Mouse (Mus musculus) brown adipose tissue, adult 24 weeks (tissue): ENCODE measurements around the gene Malsu1. TPM values are rescaled to one million over a fixed set of nuclear protein-coding genes. Genes with fewer than 3 reads are reported as not detected.

Experiments used
- H3K27ac ChIP-seq: fragments of 200-500 bp; replicated peaks from 2 replicates; pipeline ENCODE4 v1.5.1; 2012; ENCODE audit warnings: low read depth, mild to moderate bottlenecking, low read length
- H3K4me1 ChIP-seq: fragments of 200-500 bp; 2 replicates; pipeline ENCODE4 v1.6.1; 2012; ENCODE audit warnings: low read length, mixed read lengths; ENCODE audit not compliant: control insufficient read depth, insufficient read depth, insufficient read length
- H3K4me3 ChIP-seq: fragments of 200-500 bp; 2 replicates; pipeline ENCODE4 v1.5.1; 2012; ENCODE audit warnings: low read depth, mild to moderate bottlenecking, low read length, moderate library complexity; ENCODE audit not compliant: insufficient read depth
- polyA plus RNA-seq: library from polyadenylated mRNA; stranded (reverse); fragments of >200 nt; gene quantifications from 2 replicates; pipeline ENCODE4 v1.2.4, GENCODE M21; 2012; ENCODE audit not compliant: missing spikeins, insufficient read depth, insufficient read length

Malsu1 gene
- polyA plus RNA-seq, 1 experiment = 97.9 TPM

DNA sequence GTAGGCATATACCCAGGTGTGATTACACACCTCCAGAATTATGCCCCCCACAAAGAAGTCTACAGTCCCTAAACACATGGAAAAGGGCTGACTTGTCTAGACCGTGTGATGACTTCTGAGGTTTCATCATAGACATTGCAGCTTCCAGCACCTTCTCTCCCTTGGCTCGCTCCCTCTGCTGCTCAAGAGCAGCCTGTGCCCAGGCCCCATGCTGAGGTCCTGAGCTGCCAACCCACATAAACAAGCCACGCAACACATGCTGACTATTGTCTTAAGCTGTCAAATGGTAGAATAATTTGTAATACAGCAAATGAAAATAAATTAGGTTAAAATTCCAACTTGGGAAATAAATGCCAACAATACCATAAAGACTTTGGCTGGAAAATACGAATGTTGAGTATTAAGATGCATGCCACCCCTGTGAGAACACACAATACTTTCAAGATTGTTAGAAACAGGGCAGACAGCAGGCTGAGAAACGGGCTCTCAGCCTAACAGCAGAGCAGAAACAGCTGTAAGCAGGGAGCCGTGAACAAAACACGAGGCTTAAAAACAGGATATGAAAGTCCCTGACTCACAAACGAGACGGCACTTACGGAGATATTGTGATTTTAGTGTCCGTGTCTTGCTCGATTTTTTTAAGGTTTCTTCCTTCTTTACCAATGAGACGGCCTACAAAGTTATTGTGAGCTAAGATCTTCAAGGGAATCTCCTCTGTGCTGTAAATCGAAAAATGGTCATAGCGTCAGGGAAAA, 33.3 kb downstream of the Malsu1 start:
- Histone ChIP-seq H3K4me3 (no peak overlapping the region), H3K4me1 (no peaks in the 10 kb centered on the region; the same call in 1 of the 2 replicates), H3K27ac (no peak overlapping the region)

DNA sequence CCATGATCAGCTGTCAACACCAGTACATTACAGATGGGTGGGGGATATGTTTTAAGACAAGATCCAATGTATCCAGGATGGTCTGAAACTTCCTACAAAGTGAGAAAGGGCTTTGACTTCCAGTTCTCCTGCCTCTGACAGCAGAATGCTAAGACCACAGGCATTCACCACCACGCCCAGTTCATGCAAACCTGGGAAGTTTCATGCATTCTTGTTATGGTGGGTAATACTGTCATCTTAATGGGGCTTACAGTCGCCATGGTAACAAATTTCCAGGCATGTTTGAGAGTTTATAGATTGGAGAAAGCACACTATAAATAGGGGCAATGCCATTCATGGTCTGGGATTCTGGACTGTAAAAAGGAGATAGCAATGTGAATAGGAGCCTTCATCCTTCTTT, 35.6 kb downstream of the Malsu1 start:
- H3K4me3 ChIP-seq = no peak overlapping the region
- H3K4me1 ChIP-seq = no peaks in the 10 kb centered on the region; the same call in 1 of the 2 replicates
- H3K27ac ChIP-seq = no peak overlapping the region

DNA sequence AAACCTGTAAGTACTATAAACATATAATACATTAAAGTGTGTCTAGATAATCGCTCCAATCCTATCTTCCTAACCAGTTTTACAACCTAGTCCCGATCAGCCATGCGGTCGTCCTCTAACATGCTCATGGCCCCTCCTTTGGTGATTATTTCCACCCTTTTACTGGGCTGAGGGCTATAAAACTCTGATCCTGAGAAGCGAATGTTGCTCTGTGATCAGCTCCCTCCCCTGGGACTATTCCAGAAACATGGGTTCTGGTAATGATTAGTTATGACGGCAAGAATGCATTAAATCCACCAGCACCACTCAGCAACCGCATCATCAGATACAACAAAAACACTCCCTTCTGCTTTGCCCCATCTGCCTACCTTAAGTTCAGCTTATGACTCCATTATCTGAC, 40.3 kb downstream of the Malsu1 start:
- Histone ChIP-seq H3K4me3 (no peak overlapping the region), H3K4me1 (no peaks in the 10 kb centered on the region; the same call in 1 of the 2 replicates), H3K27ac (no peak overlapping the region)

DNA sequence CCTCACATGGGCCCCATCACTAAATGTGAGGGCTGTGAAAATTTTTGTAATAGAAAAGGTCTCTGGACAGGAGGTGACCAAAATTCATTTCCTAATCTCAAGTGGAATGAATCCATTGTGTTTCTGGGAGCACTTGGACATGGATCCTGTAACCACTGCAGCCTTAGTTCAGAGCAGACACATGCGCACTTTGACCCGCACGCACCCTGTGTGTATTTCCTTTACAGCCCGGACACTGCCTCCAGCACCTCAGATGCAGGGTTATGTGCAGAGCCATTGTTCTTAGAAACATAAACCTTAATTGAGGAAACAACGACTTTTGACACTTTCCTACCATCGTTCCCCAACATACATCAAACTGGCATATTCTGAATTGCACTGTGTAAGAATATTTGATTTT, 40.9 kb downstream of the Malsu1 start:
- Histone ChIP-seq H3K4me3 (no peak overlapping the region), H3K27ac (no peak overlapping the region), H3K4me1 (no peaks in the 10 kb centered on the region; the same call in 1 of the 2 replicates)

DNA sequence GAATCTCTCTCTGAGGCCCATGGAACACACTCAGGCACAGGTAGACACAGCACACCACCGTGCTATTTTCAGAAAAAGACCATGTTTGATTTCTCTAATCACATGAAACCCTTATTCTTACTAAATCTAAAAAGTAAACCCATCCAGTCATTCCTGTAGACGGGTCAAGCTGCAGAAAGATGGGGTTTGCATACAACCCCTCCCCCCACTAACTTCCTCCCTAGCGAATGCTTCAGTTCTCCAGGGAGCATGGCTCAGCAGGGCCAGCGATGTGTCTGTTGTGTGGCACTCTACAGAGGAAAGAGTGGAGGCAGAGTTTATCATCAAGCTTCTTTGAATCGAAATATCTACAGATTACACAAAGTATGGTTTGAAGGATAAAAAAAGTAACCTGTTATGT, 42.0 kb downstream of the Malsu1 start:
- no peaks in the 10 kb centered on the region for H3K4me1 ChIP-seq
- H3K27ac ChIP-seq = no peak overlapping the region
- no peak overlapping the region for H3K4me3 ChIP-seq

DNA sequence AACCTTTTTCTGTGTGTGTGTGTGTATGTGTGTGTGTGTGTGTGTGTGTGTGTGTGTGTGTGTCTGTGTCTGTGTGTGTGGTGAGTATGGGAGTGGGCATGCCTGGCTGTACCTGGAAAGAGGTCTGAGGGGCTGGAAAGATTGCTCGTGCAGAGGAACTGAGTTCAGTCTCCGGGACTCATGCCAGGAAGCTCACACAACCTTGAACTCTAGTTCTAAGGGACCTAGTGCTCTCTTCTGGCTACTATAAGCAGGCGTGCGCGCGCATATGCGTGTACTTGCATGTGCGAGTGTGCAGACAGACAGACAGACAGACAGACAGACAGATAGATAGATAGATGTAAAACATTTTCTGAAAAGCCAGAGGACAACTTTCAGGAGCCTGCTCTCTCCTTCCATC, 42.6 kb downstream of the Malsu1 start:
- Histone ChIP-seq H3K4me1 (no peaks in the 10 kb centered on the region), H3K4me3 (no peak overlapping the region), H3K27ac (no peak overlapping the region)

DNA sequence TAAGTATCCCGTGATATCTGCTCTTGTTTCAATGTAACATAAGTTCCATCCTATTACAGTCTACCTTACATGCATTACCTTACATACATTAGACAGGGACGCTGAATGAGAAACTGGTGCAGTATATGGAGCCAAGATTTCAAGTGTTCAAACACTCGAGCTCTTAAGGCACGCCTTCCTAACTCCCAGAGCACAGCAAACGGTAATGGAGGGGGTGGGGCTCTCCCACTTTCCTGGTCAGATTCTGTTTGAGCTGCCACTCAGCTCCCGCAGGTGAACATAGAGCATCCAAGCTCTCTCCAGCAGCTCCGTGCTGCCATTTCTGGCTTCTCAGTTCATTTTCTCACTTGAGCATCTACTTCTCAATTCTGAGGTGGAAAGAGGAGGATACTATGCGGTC, 44.9 kb downstream of the Malsu1 start:
- Histone ChIP-seq H3K27ac (no peak overlapping the region), H3K4me1 (no peaks in the 10 kb centered on the region), H3K4me3 (no peak overlapping the region)

DNA sequence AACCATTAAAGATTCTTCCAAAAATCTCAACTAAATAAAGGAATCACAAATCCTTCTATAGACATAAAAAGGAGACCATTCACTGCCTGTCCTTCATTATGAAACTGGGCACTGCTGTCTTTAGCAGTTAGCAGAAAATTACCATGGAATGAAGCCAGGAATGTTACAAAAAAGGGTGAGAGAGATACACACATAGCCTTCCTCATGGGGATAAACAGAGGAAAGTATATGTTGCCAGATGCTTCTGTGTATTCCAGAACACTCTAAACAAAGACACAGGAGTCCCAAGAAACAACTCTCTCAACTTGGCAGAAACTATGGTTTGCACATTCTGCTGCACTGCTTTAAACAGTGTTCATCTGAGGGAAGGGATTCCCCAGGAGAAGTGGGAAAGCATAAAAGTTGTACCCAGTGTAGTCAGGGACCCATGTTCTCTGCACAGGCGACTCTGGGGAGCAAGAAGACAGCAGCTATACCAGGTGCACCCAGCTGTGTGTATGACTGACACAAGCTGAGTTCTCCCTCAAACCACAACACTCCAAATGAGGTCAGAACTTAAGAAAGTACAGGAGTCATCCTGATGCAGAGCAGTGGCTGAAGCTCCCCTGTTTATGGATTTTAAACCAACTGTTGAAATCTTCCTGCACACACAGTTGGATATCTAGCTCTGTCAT, 46.0 kb downstream of the Malsu1 start:
- H3K4me3 ChIP-seq = no peak overlapping the region
- H3K27ac ChIP-seq = no peak overlapping the region
- no peaks in the 10 kb centered on the region for H3K4me1 ChIP-seq

DNA sequence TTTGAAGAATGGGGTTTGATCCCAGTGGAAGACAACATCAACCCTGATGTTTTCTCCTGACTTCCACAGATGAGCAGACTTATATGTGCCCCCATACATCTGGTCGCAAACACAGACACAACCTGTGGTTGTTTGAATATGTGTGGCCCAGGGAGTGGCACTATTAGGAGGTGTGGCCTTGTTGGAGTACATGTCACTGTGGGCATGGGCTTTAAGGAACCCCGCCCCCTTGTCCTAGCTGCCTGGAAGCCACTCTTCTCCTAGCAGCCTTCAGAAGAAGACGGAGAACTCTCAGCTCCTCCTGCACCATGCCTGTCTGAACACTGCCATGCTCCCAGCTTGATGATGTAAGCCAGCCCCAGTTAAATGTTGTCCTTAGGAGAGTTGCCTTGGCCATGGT, 46.8 kb downstream of the Malsu1 start:
- Histone ChIP-seq H3K27ac (no peak overlapping the region), H3K4me1 (no peaks in the 10 kb centered on the region), H3K4me3 (no peak overlapping the region)

DNA sequence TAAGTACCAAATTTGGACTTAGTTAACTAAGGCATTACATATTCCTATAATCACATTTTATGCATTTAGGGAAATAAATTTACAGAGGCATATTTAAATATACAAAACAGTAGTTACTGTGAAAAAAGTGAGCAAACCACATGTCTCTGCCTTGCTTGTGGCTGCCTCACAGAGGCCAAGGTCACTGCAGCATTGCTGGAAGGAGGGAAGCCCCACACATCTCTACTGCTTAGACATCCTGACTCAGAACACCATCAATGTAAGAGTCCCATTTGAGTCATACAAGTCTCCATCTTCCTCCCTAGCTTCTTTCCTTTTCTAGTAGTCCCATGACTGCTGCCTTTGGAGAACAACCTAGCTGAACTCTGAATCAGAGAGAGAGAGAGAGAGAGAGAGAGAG, 56.7 kb downstream of the Malsu1 start:
- Histone ChIP-seq H3K27ac (no peak overlapping the region), H3K4me1 (no peaks in the 10 kb centered on the region), H3K4me3 (no peak overlapping the region)

DNA sequence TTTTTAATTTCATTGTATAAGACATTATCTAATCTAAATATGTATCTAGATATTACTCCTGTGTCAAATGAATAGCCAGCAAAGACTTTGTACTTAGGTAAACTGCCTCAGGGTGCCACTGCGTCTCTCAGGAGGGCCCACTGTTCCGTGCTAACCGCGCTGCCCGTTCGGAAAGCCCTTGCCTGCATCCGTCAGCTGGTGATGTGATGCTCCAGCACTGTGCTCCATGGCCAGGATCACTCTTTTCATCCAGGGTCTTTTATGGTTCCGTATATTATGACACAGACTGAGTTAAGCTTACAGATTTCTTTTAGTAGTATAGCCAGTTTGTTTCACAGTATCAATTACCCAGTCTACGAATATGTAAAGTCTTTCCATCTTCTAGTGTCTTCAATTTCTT, 58.3 kb downstream of the Malsu1 start:
- H3K4me3 ChIP-seq = no peak overlapping the region
- H3K4me1 ChIP-seq = no peaks in the 10 kb centered on the region

DNA sequence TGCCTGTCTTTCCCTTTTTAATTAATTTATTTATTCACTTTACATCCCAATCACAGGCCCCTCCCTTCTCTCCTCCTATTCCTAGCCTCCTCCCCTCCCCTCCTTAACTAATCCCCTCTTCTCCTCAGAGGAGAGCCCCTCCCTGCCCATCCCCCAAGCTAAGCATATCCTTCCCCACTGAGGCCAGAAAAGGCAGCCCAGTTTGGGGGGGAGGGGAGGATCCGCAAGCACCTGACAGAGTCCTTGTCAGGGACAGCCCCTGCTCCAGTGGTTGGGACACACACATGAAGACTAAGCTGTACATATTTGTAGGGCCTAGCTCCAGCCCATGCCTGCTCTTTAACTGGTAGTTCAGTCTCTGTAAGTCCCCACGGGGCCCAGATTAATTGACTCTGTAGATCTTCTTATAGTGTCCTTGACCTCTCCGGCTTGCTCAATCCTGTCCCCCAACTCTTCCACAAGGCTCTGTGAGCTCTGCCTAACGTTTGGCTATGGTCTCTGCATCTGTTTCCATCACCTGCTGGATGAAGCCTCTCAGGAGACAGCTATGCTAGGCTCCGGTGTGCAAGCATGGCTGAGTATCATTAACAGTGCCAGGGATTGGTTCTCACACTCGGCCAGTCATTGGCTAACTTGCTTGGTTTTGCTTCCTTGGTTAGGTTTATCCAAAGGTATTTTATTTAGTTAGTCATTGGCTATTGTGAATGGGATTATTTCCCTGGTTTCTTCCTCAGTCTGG, 58.9 kb downstream of the Malsu1 start:
- Histone ChIP-seq H3K27ac (no peak overlapping the region), H3K4me1 (no peaks in the 10 kb centered on the region), H3K4me3 (no peak overlapping the region)

More for the DNA sequence above, 58.3 kb downstream of the Malsu1 start:
- no peak overlapping the region for H3K27ac ChIP-seq

Other genes starting within 250 kb of the Malsu1 start
- 6.5 and 13.7 TPM in 2 replicates for gene Tmem176a, start 232.9 kb upstream of the Malsu1 start, polyA plus RNA-seq
- gene Tmem176b, start 232.3 kb upstream of the Malsu1 start, polyA plus RNA-seq = 17.6 and 21.0 TPM in 2 replicates
- gene Aoc1, start 200.9 kb upstream of the Malsu1 start, polyA plus RNA-seq = not detected in 2 replicates
- 0.46 TPM in 1 of 2 replicates, not detected in the other for gene 1600015I10Rik, start 143.9 kb upstream of the Malsu1 start, polyA plus RNA-seq
- not detected in 2 replicates for gene Doxl2, start 98.8 kb upstream of the Malsu1 start, polyA plus RNA-seq
- gene Svs1, start 86.9 kb upstream of the Malsu1 start, polyA plus RNA-seq = not detected in 2 replicates
- gene Gpnmb, start 37.2 kb upstream of the Malsu1 start, polyA plus RNA-seq = 2.8 and 3.4 TPM in 2 replicates
- gene Igf2bp3, start 141.2 kb downstream of the Malsu1 start, polyA plus RNA-seq = not detected in 2 replicates
- gene Tra2a, start 190.2 kb downstream of the Malsu1 start, polyA plus RNA-seq = 27.9 and 49.0 TPM in 2 replicates
- gene Ccdc126, start 245.5 kb downstream of the Malsu1 start, polyA plus RNA-seq = 1.1 and 1.9 TPM in 2 replicates